In the genomic region with DNA sequence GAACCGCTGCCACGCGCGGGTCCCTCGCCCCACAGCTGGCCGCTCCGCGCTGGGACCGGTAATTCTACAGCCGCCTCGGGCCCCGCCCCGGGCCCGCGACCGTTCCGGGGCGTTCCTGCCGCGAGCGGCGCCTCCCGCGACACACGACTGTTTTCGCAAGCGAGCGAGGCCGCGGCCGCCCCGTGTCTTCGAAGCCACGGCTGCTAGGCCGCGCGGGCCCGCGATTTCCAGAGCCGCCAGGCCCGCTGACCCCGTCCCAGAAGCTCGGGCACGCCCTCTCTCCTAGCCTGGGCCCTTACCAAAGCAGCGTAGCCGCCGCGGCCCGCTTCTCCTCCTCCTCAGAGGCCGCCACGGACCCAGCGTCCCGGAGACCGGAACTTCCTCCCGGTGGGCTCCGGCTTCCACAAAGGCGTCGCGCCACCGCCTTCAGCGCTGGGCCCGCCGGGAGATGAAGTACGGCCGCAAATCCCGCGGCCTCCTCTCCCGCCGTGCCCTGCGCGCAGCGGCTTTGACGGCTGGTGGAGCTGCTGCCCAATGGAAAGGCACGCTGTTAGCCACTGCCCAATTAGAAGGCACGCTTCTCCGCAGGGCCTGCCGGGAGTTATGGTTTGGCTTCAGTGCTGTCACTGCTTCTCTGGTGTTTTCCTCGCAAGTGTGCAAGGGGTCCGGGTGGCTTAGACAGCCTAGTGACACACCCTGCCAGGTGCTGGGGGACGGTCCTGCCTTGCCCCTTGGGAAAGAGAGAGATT, we compare ENCODE assay signal across 8 mouse cellular contexts. TPM values are rescaled to one million over a fixed set of nuclear protein-coding genes. Genes with fewer than 3 reads are reported as not detected.
DNase-seq lines count a peak whose midpoint lies in the region; ATAC-seq lines count a peak whose summit lies in the region.

No protein-coding gene starts in this region.

- 0 out of 2 replicates have a peak, but pooled peaks cover 5% of the 10 kb centered on the region for H3K36me3 ChIP-seq in hindbrain, embryonic 14.5 days (replicated peaks; ENCODE audit: control insufficient read depth, insufficient read depth)

- H3K27ac ChIP-seq in hindbrain, embryonic 14.5 days, result peak overlapping the region; percentile 95

- peak; percentile 94 for DNase-seq in R1 (ENCODE audit: low read depth, low spot score)
- peak; percentile 96 to 97 for DNase-seq in cerebellum, postnatal 25 days
- peak; percentile 90 to 93 for DNase-seq in frontal cortex, postnatal 25 days (ENCODE audit: low spot score in 2 of 2)
- peak; percentile 97 for DNase-seq in hindbrain, embryonic 14.5 days (ENCODE audit: low spot score)
- peak; percentile 96 for DNase-seq in layer of hippocampus, postnatal 36 days
- peak; percentile 96 for DNase-seq in lung, postnatal 36 days
- peak; percentile 98 for DNase-seq in retina, postnatal 1 day
- DNase-seq in urinary bladder, adult 18-20 months (ENCODE audit: low spot score in 2 of 2), result peak; percentile 83 to 91

- under 1% methylated on average over 69 of the region's 80 CpGs for WGBS in hindbrain, embryonic 14.5 days

- peaks cover 12% of the 10 kb centered on the region for H3K4me1 ChIP-seq in hindbrain, embryonic 14.5 days (replicated peaks; ENCODE audit: control insufficient read depth, insufficient read depth, low read length)

- H3K27me3 ChIP-seq in hindbrain, embryonic 14.5 days (ENCODE audit: control insufficient read depth, insufficient read depth, low read length), result no peaks in the 10 kb centered on the region

- ATAC-seq in hindbrain, embryonic 14.5 days (ENCODE audit: low FRiP score), result peak; percentile 99

- peak overlapping the region; percentile 94 for H3K4me3 ChIP-seq in hindbrain, embryonic 14.5 days (replicated peaks; ENCODE audit: low read length)

- H3K9me3 ChIP-seq in hindbrain, embryonic 14.5 days (ENCODE audit: control insufficient read depth, low read length), result no peaks in the 10 kb centered on the region

- peak overlapping the region; percentile 86 for H3K4me2 ChIP-seq in hindbrain, embryonic 14.5 days (replicated peaks)

- peak overlapping the region; percentile 96 for H3K9ac ChIP-seq in hindbrain, embryonic 14.5 days

RNA-seq across cellular contexts. Expression of gene Rbm6, which starts 0.5 kb away (rescaled TPM):
- 79.2 and 80.4 TPM in 2 replicates for polyA plus RNA-seq in hindbrain, embryonic 14.5 days (2014; fragmentation: Nextera tagmentation; extraction: Ambion mirVana)
- total RNA-seq in layer of hippocampus, postnatal 36 days (2021), result 10 to 100 TPM; 58.4 to 72.0 TPM

RNA-seq across cellular contexts. Expression of gene Mon1a, which starts 15.4 kb away (rescaled TPM):
- polyA plus RNA-seq in hindbrain, embryonic 14.5 days (2014; fragmentation: Nextera tagmentation; extraction: Ambion mirVana), result 22.1 and 23.1 TPM in 2 replicates
- total RNA-seq in layer of hippocampus, postnatal 36 days (2021), result 10 to 100 TPM; 23.0 to 25.5 TPM

RNA-seq across cellular contexts. Expression of gene Mst1r, which starts 34.1 kb away (rescaled TPM):
- 0.95 and 1.2 TPM in 2 replicates for polyA plus RNA-seq in hindbrain, embryonic 14.5 days (2014; fragmentation: Nextera tagmentation; extraction: Ambion mirVana)
- 1 to 10 TPM; 1.6 to 1.7 TPM for total RNA-seq in layer of hippocampus, postnatal 36 days (2021)

RNA-seq across cellular contexts. Expression of gene Actl11, which starts 55.7 kb away (rescaled TPM):
- not detected in 2 replicates for polyA plus RNA-seq in hindbrain, embryonic 14.5 days (2014; fragmentation: Nextera tagmentation; extraction: Ambion mirVana)
- total RNA-seq in layer of hippocampus, postnatal 36 days (2021), result not detected

Comparison
In these comparisons a context has a peak if more than half of its experiments do, and no peak if none do; other contexts are left out.
1. Peak in every context shown above with its lines: DNase-seq, ATAC-seq, H3K4me3 ChIP-seq and H3K27ac ChIP-seq.